Mouse (Mus musculus) cortical plate, adult 2 months (tissue): Measurements from ENCODE around the gene Gm13697. TPM values are rescaled to one million over a fixed set of nuclear protein-coding genes. Genes with fewer than 3 reads are reported as not detected.
"Not testable (repeated sequence)": the region's sequence is repeated elsewhere in the genome, so short reads cannot be mapped to it uniquely, and the experiment has no call there.

Experiments
- H3K27ac ChIP-seq: fragments of 200-500 bp; 2 replicates; pipeline ENCODE4 v1.5.1; 2012; ENCODE audit warnings: low read length, control low read depth, inconsistent platforms; ENCODE audit not compliant: insufficient read depth
- H3K4me1 ChIP-seq: fragments of 200-500 bp; 2 replicates; pipeline ENCODE4 v1.6.1; 2011; ENCODE audit warnings: low read length; ENCODE audit not compliant: control insufficient read depth, insufficient read depth
- H3K4me3 ChIP-seq: fragments of 200-500 bp; 2 replicates; pipeline ENCODE4 v1.5.1; 2011; ENCODE audit warnings: mild to moderate bottlenecking, low read length, control low read depth; ENCODE audit not compliant: insufficient read depth
- CTCF ChIP-seq: fragments of 200-500 bp; IDR thresholded peaks from 2 replicates; pipeline ENCODE4 v1.5.1; 2011; ENCODE audit warnings: mild to moderate bottlenecking, control low read depth, low read length; ENCODE audit not compliant: insufficient read depth; ENCODE audit errors: extremely low read depth
- POLR2A ChIP-seq: fragments of 200-500 bp; IDR thresholded peaks from 2 replicates; pipeline ENCODE4 v1.6.1; 2011; ENCODE audit warnings: mild to moderate bottlenecking, low read length, control low read depth; ENCODE audit not compliant: insufficient read depth; ENCODE audit errors: extremely low read depth
- polyA plus RNA-seq: library from polyadenylated mRNA; depleted of rRNA; stranded (reverse); fragments of >200 nt; gene quantifications from 2 replicates; pipeline ENCODE4 v1.2.3, GENCODE M21; 2012

Gene Gm13697
- polyA plus RNA-seq, 1 experiment: not detected

- Histone ChIP-seq H3K4me3 (no peak overlapping the region), H3K27ac (no peak overlapping the region), H3K4me1 (peaks cover 2% of the 10 kb centered on the region)
- TF ChIP-seq POLR2A (no peak), CTCF (no peak)
Measured at GRCm38 (mm10) chr2:84008913-84009312, 24.4 kb downstream of the Gm13697 start.

DNA sequence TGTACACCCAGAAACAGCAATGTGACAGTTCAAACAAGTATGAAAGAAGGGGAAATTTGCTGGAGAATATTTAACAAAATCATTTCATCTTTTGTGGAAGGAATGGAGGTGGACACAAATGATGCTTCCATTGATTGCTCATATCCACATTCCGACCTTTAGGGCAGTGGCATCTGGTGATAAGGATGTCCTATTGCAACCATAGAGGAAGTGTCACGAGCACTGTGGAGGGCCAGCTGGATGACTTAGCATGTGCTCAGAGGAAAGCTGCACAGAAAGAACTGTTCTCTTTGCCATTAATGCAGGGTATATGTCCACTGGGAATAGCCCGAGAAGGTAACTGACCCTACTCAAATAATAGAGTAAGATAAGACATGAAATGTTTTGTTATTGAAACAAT is 25.3 kb downstream of the Gm13697 start:
- TF ChIP-seq CTCF: no peak
- TF ChIP-seq POLR2A: no peak
- Histone ChIP-seq H3K27ac (no peak overlapping the region), H3K4me1 (peaks cover 2% of the 10 kb centered on the region), H3K4me3 (no peak overlapping the region)

- Histone ChIP-seq H3K4me3 (no peak overlapping the region), H3K4me1 (no peaks in the 10 kb centered on the region), H3K27ac (no peak overlapping the region)
- TF ChIP-seq POLR2A (no peak), CTCF (no peak)
Measured at GRCm38 (mm10) chr2:84014572-84014971, 30.0 kb downstream of the Gm13697 start.

DNA sequence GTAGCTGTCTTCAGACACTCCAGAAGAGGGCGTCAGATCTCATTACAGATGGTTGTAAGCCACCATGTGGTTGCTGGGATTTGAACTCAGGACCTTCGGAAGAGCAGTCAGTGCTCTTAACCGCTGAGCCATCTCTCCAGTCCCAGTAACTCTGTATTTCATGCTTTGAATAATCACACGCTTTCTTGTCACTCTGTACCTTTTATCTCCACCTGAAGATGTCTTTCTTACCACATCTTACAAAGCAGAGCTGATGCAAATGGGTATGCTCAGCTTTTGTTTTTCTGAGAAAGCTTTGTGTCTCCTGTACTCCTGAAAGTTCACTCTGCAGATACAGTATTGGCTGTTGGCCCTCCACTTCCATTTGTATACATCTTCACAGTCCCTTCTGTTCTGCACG is 31.7 kb downstream of the Gm13697 start:
- not testable (repeated sequence) for H3K27ac ChIP-seq, H3K4me3 ChIP-seq, H3K4me1 ChIP-seq

DNA sequence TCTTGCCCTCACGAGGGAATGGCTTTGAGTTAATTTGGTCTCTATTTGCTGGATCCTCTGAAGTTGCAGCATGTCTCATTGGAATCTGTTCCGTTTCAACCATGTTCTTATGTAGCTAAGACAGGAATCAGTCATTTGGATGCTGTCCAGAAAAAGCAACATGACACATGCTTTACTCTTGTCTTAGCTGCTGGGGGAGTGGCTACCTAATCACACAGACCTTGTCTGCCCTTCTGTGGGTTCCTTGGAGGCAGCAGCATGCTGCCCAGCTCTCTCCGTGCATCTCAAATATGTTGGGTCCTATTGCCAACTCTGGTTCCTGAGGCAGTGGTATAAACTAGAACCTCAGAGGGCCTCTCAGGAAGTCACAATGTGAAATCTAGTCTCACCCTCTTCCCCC is 33.8 kb downstream of the Gm13697 start:
- H3K4me3 ChIP-seq: no peak overlapping the region
- H3K27ac ChIP-seq: no peak overlapping the region
- TF ChIP-seq CTCF (no peak), POLR2A (no peak)
- H3K4me1 ChIP-seq: peaks cover 2% of the 10 kb centered on the region; the same call in 1 of the 2 replicates

GRCm38 (mm10) chr2:84019519-84020305 is 35.2 kb downstream of the Gm13697 start:
- TF ChIP-seq POLR2A (no peak), CTCF (no peak)
- Histone ChIP-seq H3K4me3 (no peak overlapping the region), H3K4me1 (peaks cover 4% of the 10 kb centered on the region; the same call in 1 of the 2 replicates), H3K27ac (no peak overlapping the region)

DNA sequence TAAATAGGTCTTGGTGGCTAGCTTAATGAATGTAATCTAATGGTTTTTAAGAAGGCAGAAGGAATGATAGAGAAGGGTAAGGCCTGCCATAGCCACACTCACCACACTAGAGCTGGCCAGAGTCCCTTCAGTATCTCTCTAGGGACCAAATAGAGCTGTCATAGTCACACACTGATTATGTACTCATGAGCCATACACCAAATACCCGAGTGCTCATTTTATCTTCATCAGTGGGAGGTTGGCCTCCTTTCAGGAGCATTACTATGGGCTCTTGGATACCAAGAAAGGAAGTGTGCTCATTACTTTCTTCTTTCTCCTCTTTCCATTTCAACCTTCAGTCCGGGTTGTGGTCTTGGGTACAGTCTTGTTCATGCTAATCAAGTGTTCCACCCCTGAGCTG is 37.4 kb downstream of the Gm13697 start:
- H3K4me1 ChIP-seq: peaks cover 4% of the 10 kb centered on the region; the same call in 1 of the 2 replicates
- TF ChIP-seq CTCF: no peak
- no peak for TF ChIP-seq POLR2A
- H3K4me3 ChIP-seq: no peak overlapping the region
- no peak overlapping the region for H3K27ac ChIP-seq

- TF ChIP-seq POLR2A: no peak
- peaks cover 4% of the 10 kb centered on the region; the same call in 1 of the 2 replicates for H3K4me1 ChIP-seq
- no peak overlapping the region for H3K4me3 ChIP-seq
- no peak overlapping the region for H3K27ac ChIP-seq
Measured at GRCm38 (mm10) chr2:84022905-84023304, 38.4 kb downstream of the Gm13697 start.

GRCm38 (mm10) chr2:84023319-84023718 is 38.8 kb downstream of the Gm13697 start:
- Histone ChIP-seq H3K27ac (no peak overlapping the region), H3K4me1 (peaks cover 4% of the 10 kb centered on the region; the same call in 1 of the 2 replicates), H3K4me3 (no peak overlapping the region)
- TF ChIP-seq CTCF (no peak), POLR2A (no peak)

DNA sequence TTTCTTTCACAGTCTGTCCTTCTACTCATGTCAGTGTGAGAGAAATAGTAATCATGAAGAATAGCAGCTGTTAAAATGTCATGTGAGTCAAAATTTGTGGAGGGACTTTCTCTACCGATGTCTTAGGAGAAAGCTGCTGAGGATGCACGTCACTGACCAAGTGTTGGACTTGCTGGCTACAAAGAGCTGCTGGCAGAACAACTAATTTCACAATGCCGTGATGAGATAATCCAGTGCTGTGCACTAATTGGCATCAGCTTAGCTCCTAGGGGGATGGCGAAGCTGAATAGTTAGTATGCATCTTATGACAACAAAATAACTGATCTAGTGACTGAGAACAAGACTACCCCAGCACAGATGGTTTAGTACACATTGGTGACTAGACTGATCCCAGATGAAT is 40.7 kb downstream of the Gm13697 start:
- Histone ChIP-seq H3K27ac (no peak overlapping the region), H3K4me1 (peaks cover 4% of the 10 kb centered on the region; the same call in 1 of the 2 replicates), H3K4me3 (no peak overlapping the region)
- TF ChIP-seq CTCF: no peak
